Mouse (Mus musculus) heart, postnatal 10 days (tissue): ENCODE data around the gene Dip2b. TPM values are rescaled to one million over a fixed set of nuclear protein-coding genes. Genes with fewer than 3 reads are reported as not detected.
"Not testable (repeated sequence)": the region's sequence is repeated elsewhere in the genome, so short reads cannot be mapped to it uniquely, and the experiment has no call there.

ENCODE experiments used
- DNase-seq, 2 experiments: peaks; one replicate each; pipeline ENCODE4 v3.0.0; 2021
- intact Hi-C: fragments of 180-260 bp; cut with DNase I; formaldehyde crosslinking; loops from one replicate; pipeline ENCODE4 v1.15.1; 2025
- total RNA-seq, 2 experiments: library from RNA; stranded (reverse); gene quantifications; 2 replicates each; pipeline ENCODE4 v1.2.3; 2021

The Dip2b gene
- total RNA-seq, 2 experiments from 2014 or later = 32.3 to 34.3 TPM

DNA sequence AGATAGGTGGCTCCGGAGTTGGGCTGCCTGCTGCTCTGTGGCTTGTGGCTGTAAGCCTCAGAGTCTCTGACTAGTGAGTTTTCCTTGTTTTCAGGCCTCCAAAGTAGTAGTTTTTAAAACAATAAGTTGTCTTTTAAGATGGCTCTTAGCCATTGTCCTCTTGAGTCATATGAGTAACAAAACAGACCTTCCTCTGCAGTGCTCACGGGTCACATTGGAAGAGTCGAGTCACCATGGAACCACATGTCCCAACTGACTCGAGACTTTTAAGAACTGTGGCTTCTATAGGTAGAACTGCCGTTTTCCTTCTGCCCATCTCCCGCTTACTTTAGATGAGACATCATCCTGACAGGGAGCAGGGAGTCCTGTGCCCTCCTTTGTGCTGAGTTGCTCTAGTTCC is 198.5 kb downstream of the Dip2b start:
- DNase-seq = no peak
- intact Hi-C loops = no loop called here

DNA sequence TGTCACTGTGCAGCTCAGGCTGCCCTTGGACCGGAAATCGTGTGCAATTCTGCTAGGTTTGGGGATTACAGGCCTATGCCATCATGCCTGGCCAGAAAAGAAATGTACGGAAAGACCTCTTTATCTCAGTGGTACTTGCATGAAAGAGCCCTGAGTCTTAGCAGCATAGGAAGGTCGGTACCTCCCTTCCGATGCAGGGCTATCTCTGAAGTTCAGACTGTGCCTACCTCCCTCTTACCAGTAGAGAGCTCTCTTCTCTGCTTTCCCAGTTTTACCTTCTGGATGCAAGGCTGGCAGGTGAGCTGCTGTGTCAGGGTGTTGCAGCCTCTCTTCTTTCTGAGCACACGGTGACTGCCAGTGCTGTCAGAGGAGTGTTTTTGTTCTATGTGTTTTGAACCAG is 203.3 kb downstream of the Dip2b start:
- no peak for DNase-seq
- intact Hi-C loops = no loop called here

DNA sequence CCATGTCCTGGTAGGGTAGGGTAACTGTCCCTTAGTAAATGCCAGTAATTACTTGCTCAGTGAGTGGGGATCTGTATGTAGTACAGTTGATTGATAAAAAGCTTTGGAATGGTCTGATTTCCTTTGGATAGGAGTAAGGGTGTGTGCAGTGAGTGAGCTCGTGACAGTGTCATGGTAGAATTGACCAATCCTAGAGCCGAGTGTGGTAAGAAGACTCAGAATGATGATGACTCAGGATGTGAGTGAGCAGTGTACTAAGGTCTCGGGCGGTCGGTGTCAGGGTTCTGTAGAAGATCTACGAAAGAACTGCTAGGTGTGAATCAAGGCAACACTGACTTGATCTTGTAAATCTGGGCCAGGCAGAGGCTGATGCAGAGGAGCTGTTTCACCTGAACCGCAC is 207.5 kb downstream of the Dip2b start:
- intact Hi-C loops = no loop called here

DNA sequence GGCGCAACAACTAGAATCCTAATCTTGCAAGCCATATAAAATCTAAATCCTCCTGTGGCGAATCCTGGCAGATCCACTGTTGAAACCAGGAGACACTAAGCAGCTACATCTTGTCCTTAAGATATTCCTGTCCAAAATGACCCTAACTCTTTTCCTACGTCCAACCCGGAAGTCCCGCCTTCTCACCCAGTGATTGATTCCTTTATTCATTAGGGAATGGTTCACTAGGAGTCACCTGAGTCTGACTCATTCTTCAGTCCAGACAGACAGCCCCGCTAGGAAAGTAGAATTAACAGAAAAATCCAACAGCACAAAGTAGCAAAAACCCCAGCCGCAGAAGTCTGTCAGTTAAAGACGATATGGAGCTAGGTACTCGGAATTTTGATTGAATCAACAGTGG is 208.8 kb downstream of the Dip2b start:
- DNase-seq = no peak

More for the DNA sequence above, 207.5 kb downstream of the Dip2b start:
- DNase-seq = no peak

DNA sequence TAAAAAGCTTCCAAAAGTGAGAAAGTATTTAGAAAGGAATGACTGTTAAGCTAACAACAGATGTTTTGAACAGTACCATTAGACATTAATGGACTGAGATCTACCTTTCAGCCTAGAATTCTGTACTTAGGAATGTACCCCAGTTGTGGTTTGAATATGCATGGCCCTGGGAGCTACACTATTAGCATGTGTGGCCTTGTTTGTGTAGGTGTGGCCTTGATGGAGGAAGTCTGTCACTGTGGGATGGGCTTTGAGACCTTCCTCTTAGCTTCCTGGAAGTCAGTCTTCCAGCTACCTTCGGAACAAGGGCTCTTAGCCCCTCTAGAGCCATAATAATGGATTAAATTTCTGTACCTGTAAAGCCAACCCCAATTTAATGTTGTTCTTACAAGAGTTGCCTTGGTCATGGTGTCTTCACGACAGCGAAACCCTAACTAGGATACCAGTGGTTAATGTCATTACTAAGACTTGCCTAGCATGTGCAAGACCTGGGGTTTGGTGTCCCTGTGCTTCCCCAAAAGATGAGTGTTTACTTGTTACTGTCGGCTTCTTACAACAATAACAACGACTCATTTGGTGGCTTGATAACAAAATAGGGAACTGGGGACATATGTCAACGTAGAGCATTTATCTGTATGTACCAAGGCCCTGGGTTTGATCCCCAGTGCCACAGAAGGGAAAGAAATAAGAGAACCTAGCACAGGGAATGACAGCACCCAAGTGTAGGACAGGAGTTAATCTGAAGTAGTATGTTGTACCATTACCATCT is 210.4 kb downstream of the Dip2b start:
- no peak for DNase-seq
- intact Hi-C loops = no loop called here

More for the DNA sequence above, 208.8 kb downstream of the Dip2b start:
- intact Hi-C loops = no loop called here

DNA sequence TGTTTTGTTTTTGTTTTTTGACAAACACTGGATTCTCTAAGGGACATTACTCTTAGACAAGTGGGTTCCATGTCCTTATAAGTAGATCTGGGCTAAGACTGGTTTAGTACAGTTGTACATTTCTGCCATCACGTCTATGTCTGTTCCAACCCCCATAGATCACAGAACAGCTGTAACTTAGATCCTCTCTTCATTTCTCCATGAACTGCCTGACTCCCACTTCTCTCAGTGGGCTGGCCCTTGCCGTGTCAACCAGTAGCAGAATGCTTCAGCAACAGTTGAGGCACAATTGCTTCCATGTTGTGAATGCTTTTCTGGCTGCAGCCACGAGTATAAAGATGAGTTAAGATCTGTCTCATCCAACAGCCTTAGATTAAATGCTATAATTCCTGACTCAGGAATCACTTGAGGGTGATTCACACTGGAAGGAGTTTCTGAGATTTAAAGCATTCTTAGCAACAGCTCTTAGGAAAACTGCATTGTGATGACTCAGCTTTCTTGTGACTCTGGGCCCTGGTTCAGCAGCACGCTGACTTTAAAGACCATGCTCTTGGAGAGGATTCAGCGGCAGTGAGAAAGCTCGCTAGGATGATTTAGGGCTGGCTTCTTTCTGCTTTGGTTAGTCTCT is 212.8 kb downstream of the Dip2b start:
- DNase-seq = no peak
- intact Hi-C loops = no loop called here

DNA sequence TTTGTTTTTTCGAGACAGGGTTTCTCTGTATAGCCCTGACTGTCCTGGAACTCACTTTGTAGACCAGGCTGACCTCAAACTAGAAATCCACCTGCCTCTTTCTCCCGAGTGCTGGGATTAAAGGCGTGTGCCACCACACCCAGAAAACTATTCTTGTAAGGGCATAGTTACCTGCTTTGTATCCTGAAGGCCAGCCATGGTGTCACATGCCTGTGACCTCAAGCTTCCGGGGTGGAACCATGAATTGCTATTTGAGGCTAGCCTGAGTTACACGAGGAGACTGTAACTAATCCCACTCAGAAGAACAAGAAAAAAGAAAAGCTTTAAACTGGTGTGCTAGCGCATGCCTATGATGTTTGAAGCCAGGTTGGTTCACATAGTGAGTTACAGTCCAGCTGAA is 217.9 kb downstream of the Dip2b start:
- DNase-seq = no peak
- intact Hi-C loops = no loop called here

DNA sequence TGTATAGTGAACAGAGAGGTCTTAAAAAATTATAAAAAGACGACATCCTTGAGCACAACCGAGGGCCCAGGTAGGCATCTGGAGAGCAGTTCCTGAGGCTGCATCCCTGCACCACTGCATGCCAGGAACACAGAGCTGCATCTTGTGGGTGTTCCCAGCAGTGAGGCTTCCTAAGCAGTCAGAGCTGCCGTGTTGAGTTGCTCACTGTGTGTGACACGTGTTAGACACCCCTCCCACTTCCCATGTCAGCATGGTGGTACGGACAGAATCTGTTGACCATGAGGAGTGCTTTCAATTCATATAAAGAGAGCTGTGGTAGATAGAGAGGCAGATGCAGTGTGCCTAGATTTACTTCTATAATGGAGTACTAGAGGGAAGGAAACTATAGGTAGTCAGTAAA is 218.8 kb downstream of the Dip2b start:
- intact Hi-C loops = no loop called here
- no peak for DNase-seq

DNA sequence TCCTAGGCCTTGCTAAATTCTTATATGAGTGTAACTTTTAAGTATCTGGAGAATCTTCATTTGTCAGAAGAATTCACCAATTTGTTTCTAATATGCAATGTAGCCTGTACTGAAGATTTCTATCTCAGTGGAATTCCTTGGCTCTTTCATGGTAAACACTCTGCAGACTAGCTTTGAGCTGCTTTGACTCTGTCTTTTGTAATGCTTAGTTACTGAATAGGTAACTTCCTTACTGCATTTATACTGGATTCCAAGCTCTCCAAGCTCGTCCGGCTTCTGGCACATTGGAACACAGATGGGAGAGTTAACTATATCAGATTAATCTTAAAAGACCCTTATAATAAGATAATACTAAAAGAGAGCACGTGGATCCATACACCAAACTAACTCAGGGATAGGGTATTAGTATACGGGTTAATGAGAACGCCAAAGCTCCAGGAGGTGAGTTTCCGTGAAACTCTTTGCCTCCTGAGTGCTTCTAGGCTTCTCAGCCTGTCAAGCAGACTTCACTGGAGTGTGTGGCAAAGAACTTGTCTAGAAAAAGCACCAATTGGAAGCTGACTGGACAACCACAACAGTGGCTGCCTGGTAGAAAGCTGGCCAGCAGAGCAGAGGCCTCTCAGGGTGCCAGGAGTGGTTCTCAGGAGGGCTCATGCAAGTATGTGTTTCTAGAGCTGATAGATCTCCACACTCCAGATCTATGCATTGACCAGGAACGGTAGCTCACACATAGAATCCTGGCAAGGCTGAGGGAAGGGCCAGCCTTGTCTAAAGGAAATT is 220.4 kb downstream of the Dip2b start:
- intact Hi-C loops = no loop called here
- DNase-seq = no peak

DNA sequence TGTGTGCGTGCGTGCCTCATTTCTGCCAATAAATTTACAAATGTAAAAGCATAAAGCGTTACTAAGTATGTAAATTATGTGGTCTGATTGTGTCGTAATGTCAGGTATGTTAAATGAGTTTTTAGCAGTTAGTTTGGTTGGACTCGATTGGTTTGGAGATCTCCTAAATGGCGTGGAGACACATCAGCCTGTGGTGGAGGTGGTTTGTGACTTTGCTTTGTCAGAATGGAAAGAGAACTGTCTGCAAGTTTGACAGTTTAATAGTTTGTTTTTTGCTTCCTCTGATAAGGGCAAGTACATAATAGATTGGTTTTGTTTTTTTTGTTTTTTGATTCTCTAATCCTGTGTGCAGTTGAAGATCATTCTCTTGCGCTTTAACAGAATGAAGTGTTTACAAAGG is 221.9 kb downstream of the Dip2b start:
- DNase-seq = not testable (repeated sequence)
- intact Hi-C loops = loop anchor here (5.0 kb wide), 1 partner anchor 62 kb away; no protein-coding TSS in a partner anchor

DNA sequence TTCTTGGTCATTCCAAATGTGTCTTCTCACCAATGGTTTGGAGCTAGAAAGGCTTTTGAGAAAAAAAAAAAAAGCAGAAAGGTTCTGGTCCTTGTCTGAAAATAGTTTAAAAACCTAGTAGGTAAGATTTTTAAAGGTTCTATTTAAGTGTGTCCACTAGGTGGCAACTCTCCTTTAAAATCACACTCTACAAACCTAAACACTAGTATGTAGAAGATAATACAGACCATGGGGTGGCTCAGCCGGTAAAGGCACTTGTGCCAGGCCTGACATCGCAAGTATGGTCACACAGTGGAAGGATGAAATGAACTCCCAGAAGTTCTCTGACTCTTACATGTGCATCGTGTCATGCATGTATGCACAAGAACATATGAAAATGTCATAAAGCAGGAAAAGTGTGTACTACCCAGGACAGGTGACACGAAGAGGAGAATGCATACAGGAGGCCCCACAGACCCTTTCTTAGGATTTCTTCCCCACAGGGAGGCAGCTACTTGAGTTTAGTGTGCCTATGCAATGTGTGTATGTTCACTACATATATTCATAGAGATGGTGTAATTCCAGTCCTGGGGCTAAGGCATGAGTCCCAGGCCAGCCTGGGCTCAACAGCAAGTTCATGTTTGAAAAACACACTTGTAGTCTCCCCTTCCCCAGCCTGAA is 224.9 kb downstream of the Dip2b start:
- peak; percentile 7 to 18 for DNase-seq
- intact Hi-C loops = loop anchor here (2.0 to 5.0 kb wide), 2 partner anchors 59 to 111 kb away; no protein-coding TSS in a partner anchor

DNA sequence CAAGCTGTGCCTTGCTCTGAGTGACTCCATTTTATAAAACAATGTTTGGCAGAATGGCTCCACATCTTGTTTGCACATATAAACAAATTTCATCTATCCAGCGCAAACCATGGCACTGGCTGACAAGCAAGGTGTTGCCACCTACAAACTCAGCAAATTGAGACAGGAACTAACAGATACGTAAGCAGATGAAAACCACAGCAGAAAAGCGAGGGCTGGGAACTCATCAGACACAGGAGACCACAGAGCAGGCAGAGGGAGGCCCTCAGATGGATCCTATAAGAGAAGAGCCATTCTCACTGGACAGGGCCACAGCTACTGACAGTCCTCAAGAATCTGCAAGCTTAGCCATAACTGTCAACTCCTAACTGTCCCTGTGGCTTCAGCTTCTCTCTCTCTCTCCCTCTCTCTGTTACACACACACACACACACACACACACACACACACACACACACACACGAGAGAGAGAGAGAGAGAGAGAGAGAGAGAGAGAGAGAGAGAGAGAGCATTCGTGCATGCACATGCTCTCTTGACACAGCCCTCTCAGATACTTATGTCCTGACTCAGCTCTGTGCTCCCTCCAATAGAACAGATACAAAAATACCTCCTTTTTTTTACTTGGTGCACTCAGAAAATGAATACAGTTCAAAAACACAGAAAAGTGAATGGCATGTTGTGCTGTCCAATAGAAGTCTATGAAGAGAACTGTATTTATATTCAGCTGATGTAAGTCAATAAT is 227.3 kb downstream of the Dip2b start:
- DNase-seq = no peak
- intact Hi-C loops = no loop called here

DNA sequence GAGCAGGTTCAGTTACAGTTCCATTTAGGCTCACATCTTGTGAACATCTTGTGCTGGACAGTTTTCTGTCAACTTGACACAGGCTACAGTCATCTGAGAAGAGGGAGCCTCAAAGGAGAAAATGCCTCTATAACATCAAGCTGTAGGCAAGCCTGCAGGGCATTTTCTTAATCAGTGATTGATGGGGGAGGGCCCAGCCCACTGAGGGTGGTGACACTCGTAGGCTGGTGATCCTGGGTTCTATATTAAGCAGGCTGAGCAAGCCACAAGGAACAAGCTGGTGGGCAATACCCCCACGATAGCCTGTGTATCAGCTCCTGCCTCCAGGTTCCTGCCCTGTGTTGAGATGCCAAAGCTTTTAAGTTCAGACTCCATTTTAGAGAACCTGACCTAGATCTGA is 230.5 kb downstream of the Dip2b start:
- intact Hi-C loops = no loop called here
- no peak for DNase-seq

Other genes starting within 250 kb of the Dip2b start
- gene Lima1, start 163.2 kb upstream of the Dip2b start, total RNA-seq = 10 to 100 TPM; 27.9 to 32.8 TPM
- gene Fam186a, start 71.6 kb upstream of the Dip2b start, total RNA-seq = not detected
- 10 to 100 TPM; 76.5 to 78.2 TPM for gene Larp4, start 68.6 kb upstream of the Dip2b start, total RNA-seq
- gene Atf1, start 189.2 kb downstream of the Dip2b start, total RNA-seq = 10 to 100 TPM; 45.8 to 52.5 TPM
- gene Tmprss12, start 242.2 kb downstream of the Dip2b start, total RNA-seq = not detected